Mouse (Mus musculus): ENCODE measurements around the gene Ifi204.
A peak's percentile ranks its signal among the peaks of the same experiment; 100 is the strongest.
"Not testable (repeated sequence)": the region's sequence is repeated elsewhere in the genome, so short reads cannot be mapped to it uniquely, and the experiment has no call there.

Gene Ifi204

DNA sequence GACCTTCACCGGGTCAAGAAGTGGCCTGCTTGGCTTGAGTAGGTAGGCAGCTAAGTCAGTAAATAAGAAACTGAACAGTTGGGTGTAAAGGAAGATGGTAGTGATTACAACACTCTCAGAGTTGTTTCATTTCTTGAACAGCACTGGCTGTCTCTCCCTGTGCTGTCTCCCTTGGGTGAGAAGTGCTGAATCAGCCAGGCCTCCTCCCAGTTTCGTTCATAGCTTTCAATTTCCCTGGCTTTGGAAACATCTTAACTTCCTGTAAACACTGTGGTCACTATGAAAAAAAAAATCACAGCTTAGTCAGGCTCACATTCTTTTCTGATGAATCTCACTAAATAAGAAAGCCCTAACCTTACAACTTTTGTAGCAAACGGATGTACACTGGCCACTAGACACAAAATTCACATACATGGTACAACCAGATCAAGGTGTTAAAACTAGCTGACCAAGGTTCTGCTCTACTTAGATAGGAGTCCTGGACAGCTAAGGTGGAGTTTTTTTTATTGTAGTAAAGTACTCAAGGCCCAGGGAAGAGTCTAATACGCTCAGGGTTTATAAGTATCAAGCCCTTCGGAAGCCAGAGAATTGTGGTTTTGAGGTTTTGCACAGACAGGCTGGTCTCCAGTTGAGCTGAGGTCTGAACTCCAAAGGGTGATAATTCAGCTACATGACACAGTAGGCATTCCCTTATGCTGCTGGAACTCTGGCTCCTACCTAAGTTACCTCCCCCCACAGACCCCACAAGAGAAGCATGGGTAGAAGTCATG, at the start of gene Ifi204:
Ifi204 (minus strand) TSS at position 96 of the 770 bp plus-strand sequence.
- peak; percentile 91 for DNase-seq (ENCODE audit: low read depth)

DNA sequence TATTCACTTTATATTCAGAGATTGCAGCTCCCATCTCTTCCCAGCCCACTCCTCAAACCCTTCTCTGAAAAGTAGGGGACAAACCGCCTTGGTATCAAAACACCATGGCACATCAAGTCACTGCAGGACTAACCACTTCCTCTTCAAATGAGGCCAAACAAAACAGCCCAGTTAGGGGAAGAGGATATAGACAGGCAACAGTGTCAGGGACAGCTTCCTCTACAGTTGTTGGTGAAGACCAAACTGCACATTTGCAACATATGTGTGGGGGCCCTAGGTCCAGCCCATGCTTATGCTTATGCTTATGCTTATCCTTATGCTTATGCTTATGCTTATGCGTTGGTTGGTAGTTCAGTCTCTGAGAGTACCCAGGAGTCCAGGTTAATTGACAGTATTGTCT, 42.6 kb upstream of the Ifi204 start:
- not testable (repeated sequence) for DNase-seq (ENCODE audit: low read depth)

DNA sequence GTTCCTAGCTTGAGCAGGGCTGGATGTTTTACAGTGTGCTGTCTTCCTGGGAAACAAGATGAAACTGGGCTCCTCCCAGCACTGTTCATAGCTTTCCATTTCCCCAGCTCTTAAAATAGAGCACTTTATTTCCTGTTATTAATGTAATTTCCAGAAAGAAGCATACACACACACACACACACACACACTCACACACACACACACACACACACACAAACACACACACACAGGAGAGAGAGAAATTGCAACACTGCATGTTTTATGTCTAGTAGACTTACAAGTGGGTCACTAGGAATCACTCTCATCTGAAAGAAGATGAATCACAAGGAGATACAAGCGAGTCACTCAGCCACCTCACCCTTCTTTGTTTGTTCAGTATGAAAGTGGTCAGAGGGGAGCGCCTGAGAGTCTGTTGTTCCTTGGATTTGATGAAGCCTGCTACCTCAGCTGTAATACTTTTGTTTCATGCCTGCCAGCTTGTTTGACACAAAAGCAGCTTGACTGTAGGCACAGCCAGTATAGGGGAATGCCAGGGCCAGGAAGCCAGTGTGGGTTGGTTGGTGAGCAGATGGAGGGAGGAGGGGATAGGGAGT, 36.0 kb upstream of the Ifi204 start:
- peak; percentile 27 for DNase-seq (ENCODE audit: low read depth)

DNA sequence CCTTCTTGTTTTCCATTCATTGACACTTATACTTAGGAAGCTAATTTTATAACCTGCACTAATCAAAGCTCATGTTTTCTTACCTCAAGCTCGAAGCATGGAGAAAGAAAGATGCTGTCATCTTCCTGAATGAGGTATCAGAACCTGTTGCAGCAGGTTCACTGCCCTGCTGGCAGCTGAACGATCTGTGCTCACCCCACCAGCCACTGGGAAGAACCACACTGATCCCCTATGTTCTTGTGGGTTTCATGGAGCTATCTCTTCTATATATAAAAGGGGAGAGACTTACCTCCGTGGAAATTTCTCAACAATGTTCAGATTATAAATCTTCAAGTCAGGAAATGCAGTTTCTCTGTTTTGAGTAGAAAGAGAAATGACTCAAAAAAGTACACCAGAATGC, 35.5 kb upstream of the Ifi204 start:
- DNase-seq (ENCODE audit: low read depth) = peak; percentile 1

DNA sequence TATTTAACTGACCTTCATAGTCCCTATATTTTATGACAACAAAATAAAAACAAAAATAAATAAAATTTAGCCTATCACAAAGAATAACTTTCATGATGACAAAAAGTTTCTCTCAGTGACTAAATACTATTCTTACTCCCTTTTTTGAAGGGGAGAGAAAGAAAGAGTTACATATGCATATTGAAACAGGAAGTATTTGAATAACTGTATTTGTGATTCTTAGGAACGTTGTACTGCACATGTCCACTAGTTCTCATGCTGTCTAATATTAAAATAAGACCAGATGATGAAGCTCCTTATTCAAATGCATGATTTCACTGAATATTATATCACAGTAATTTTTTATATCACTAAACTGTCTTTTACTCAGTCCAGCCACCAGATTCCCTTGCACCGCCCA, 35.0 kb upstream of the Ifi204 start:
- not testable (repeated sequence) for DNase-seq (ENCODE audit: low read depth)

DNA sequence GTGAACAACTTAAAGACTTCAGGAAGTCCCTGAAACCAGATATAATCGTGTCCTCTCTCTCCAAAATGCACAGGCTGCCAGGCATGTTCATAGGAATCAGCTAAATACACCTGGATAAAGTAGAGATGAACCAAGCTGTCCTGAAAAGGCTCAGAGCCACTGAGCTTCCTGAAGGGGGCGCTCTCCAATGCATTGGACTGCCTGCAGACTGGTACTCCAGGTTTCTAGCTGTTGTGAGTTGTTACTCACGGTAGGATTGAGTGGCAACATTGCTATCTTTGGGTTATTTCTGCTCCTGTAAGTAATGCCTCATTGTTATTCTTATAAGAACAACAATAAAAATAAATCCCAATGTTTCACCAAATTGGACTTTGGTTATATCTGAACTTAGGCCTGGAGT, 6.7 kb upstream of the Ifi204 start:
- DNase-seq (ENCODE audit: low read depth) = not testable (repeated sequence)

DNA sequence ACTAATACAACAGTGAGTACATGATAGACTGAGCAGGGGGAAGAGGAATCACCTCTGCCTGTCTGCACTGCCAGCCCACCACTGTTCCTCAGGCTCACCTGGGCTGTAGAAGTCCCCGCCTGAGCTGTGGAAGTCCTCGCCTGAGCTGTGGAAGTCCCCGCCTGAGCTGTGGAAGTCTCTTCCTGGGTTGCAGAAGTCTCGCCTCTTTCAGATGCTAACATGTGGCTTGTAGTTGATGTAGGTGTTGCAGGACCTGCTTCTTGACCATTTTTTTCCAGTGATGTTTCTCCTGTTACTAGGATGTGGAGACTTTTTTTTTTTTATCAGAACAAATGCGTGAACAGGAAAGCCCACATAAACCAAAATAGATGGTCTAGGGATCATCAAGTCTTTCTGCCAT, 6.7 kb downstream of the Ifi204 start:
- DNase-seq (ENCODE audit: low read depth) = not testable (repeated sequence)

DNA sequence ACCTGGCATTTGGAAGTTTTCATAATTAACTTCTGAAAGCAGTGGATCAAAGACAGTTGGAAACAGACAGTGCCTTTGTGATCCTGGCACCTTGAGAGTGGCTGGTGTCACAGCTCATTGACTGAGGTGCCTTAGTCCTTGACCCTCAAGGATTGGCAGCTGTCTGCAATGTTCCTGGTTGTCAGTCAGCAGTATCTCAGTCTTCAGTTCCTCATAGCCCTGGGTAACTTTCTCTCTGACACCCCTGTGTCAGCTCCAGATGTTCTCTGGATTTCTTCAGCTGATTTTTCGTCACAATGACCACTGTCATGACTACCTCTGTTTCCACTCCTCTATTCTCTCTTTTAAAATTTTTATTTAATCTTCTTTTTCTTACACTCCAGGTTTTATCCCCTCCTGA, 24.5 kb downstream of the Ifi204 start:
- DNase-seq (ENCODE audit: low read depth) = no peak

DNA sequence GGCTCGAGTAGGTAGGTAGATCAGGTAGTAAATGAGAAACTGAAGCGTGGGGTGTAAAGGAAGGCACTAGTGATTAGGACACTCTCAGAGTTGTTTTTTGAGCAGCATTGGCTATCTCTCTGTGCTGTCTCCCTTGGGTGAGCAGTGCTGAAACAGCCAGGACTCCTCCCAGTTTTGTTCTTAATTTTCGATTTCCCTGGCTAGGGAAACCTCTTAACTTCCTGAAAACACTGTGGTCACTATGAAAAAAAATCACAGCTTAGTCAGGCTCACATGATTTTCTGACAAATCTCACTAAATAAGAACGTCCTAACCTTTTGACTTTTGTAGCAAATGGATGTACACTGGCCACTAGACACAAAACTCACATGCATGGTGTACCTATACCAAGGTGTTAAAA, 25.1 kb downstream of the Ifi204 start, which contains the start of gene Ifi207:
Ifi207 (minus strand) TSS at position 92 of the 400 bp plus-strand sequence.
- DNase-seq (ENCODE audit: low read depth) = peak; percentile 70

DNA sequence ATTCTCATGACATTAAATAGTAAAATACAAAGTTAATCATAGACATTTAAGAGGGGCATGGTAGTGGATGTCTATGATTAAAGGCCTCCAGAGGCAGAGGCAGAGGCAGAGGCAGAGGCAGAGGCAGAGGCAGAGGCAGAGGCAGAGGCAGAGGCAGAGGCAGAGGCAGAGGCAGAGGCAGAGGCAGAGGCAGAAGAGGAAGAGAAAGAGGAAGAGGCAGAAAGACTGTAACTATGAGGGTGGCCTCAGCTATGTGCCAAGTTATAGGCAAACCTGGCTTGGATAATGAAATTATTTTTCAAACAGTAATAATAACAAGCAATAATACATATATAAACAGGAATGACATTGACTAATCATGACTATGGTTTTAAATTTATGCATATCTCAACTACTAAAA, 26.2 kb downstream of the Ifi204 start:
- DNase-seq (ENCODE audit: low read depth) = no peak

DNA sequence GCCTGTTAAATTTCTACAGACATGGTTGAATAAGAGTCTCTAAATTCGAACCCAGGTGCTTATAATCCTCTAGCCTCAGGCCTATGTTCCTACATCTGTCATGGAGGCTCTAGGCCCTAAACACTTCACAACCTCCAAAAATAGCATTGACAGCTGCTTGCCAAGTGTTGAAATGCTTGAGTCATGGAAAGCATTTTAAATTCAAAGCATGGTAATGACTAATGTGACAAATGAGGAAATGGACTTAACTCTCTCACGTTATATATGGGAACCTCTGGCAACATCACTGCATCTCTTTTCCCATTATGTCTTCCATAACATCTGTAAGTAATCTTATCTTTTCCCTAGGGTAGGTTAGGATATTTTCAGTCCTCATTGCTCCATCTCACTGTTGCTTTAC, 29.8 kb downstream of the Ifi204 start:
- peak; percentile 90 for DNase-seq (ENCODE audit: low read depth)

DNA sequence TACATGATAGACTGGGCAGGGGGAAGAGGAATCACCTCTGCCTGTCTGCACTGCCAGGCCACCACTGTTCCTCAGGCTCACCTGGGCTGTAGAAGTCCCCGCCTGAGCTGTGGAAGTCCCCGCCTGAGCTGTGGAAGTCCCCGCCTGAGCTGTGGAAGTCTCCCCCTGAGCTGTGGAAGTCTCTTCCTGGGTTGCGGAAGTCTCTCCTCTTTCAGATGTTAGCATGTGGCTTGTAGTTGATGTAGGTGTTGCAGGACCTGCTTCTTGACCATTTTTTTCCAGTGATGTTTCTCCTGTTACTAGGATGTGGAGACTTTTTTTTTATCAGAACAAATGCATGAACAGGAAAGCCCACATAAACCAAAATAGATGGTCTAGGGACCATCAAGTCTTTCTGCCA, 31.7 kb downstream of the Ifi204 start:
- not testable (repeated sequence) for DNase-seq (ENCODE audit: low read depth)

DNA sequence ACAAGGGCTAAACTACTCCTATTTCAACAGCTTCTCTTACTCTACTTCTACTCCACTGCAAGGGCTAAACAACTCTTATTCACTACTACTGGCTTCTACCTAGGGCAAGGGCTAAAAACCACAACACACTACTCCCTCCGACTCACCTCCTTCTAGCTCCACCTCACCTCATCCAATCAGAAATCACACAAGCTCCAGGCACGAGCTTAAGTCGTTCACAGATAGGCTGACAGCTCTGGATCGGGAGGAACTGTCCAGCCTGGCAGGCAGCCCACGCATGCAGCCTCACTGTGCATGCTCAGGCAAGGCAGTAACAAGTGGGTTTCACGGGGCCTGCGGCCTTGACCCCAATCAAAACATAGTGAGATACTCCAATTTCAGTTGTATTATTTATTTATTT, 33.5 kb downstream of the Ifi204 start:
- peak; percentile 42 for DNase-seq (ENCODE audit: low read depth)
